Mouse (Mus musculus) megakaryocyte, embryonic 14.5 days (primary cell): ENCODE measurements around the gene Slco2a1. TPM values are rescaled to one million over a fixed set of nuclear protein-coding genes. Genes with fewer than 3 reads are reported as not detected.

Experiments used
- H3K27me3 ChIP-seq: replicated peaks from 2 replicates; pipeline ENCODE3; 2012; ENCODE audit warnings: inconsistent platforms
- H3K36me3 ChIP-seq: replicated peaks from 2 replicates; pipeline ENCODE3; 2012; ENCODE audit warnings: low read length, inconsistent platforms, mixed read lengths
- H3K4me1 ChIP-seq: 2 replicates; pipeline ENCODE4 v1.6.1; 2012; ENCODE audit warnings: inconsistent platforms
- H3K4me3 ChIP-seq: replicated peaks from 2 replicates; pipeline ENCODE3; 2012; ENCODE audit warnings: moderate library complexity, mild to moderate bottlenecking, inconsistent platforms
- H3K9me3 ChIP-seq: 2 replicates; pipeline ENCODE4 v1.6.1; 2012; ENCODE audit warnings: inconsistent platforms
- FLI1 ChIP-seq: IDR thresholded peaks from 2 replicates; pipeline ENCODE4 v1.6.1; 2012; ENCODE audit warnings: low read length, inconsistent platforms, mixed read lengths
- GATA1 ChIP-seq: IDR thresholded peaks from 3 replicates; pipeline ENCODE4 v1.6.1; 2012; ENCODE audit warnings: mixed read lengths, low read length, inconsistent platforms, borderline replicate concordance
- polyA plus RNA-seq: library from polyadenylated mRNA; stranded (reverse); fragments of >175 nt; gene quantifications from 2 replicates; pipeline ENCODE4 v1.2.3, GENCODE M21; 2012; ENCODE audit warnings: low replicate concordance; ENCODE audit not compliant: insufficient read depth

Slco2a1 gene
- polyA plus RNA-seq, 1 experiment, result not detected

DNA sequence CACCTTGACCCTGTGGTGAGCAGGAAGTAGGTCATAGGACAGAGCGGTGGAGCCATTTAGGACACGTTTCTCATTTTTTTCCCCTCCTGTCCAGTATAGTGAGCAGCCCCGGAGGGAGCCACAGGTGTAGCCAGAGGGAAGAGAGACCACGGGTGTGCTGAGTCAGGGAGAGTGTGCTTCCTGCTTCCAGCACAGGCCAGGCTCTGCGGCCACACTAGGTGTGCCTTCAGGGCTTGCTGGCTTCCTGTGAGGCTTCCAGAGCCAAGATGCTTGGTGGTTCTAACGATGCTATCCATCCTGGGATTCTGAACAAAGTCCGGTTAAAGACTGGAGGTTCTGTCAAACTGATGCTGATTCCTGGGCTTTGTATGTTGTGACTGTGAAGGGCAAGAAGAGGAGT lies 133.0 kb downstream of the Slco2a1 start:
- Histone ChIP-seq H3K9me3 (no peaks in the 10 kb centered on the region), H3K4me3 (no peak overlapping the region), H3K27me3 (peaks cover 45% of the 10 kb centered on the region), H3K4me1 (no peaks in the 10 kb centered on the region), H3K36me3 (no peaks in the 10 kb centered on the region)
- no peak for TF ChIP-seq GATA1
- TF ChIP-seq FLI1, result no peak

GRCm38 (mm10) chr9:103124746-103125145 lies 136.2 kb downstream of the Slco2a1 start:
- no peak for TF ChIP-seq GATA1
- TF ChIP-seq FLI1, result no peak
- H3K4me3 ChIP-seq, result no peak overlapping the region
- H3K9me3 ChIP-seq, result 0 out of 2 replicates have a peak, but pooled peaks cover 3% of the 10 kb centered on the region
- H3K36me3 ChIP-seq, result no peaks in the 10 kb centered on the region
- peaks cover 24% of the 10 kb centered on the region for H3K27me3 ChIP-seq
- no peaks in the 10 kb centered on the region for H3K4me1 ChIP-seq

GRCm38 (mm10) chr9:103133493-103134124 lies 145.1 kb downstream of the Slco2a1 start:
- no peak overlapping the region for H3K4me3 ChIP-seq
- peaks cover 15% of the 10 kb centered on the region for H3K27me3 ChIP-seq
- H3K36me3 ChIP-seq, result no peaks in the 10 kb centered on the region
- H3K9me3 ChIP-seq, result 0 out of 2 replicates have a peak, but pooled peaks cover 2% of the 10 kb centered on the region
- TF ChIP-seq GATA1 (no peak), FLI1 (no peak)
- peaks cover 7% of the 10 kb centered on the region; the same call in 1 of the 2 replicates for H3K4me1 ChIP-seq

GRCm38 (mm10) chr9:103134450-103135030 lies 146.0 kb downstream of the Slco2a1 start:
- Histone ChIP-seq H3K4me3 (no peak overlapping the region), H3K27me3 (peaks cover 15% of the 10 kb centered on the region)

DNA sequence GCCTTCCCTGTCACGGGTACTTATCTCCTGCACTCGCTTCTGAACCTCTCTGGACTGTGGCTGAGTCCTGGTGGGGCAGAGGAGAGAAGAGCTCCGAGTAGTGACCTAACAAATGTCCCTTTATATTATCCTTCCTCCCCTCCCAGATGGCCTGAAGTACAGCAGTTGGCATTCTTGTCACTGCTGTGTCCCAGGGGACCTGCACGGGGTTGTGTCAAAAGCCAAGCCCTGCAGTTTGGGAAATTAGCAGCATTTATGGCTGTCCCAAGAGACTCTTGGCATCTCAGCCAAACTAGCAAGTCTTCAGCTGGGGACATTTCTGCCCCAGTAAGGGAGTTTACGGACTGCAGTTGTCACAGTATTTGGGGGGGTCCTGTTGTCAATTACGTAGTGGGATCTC lies 151.0 kb downstream of the Slco2a1 start:
- H3K4me1 ChIP-seq, result peaks cover 4% of the 10 kb centered on the region; the same call in 1 of the 2 replicates
- H3K9me3 ChIP-seq, result no peaks in the 10 kb centered on the region
- TF ChIP-seq FLI1 (no peak), GATA1 (no peak)
- no peak overlapping the region for H3K4me3 ChIP-seq
- no peaks in the 10 kb centered on the region for H3K36me3 ChIP-seq
- peaks cover 23% of the 10 kb centered on the region for H3K27me3 ChIP-seq

More at GRCm38 (mm10) chr9:103134450-103135030, 146.0 kb downstream of the Slco2a1 start:
- no peaks in the 10 kb centered on the region for H3K36me3 ChIP-seq
- TF ChIP-seq FLI1 (no peak), GATA1 (no peak)
- H3K4me1 ChIP-seq, result peaks cover 7% of the 10 kb centered on the region; the same call in 1 of the 2 replicates
- no peaks in the 10 kb centered on the region for H3K9me3 ChIP-seq

DNA sequence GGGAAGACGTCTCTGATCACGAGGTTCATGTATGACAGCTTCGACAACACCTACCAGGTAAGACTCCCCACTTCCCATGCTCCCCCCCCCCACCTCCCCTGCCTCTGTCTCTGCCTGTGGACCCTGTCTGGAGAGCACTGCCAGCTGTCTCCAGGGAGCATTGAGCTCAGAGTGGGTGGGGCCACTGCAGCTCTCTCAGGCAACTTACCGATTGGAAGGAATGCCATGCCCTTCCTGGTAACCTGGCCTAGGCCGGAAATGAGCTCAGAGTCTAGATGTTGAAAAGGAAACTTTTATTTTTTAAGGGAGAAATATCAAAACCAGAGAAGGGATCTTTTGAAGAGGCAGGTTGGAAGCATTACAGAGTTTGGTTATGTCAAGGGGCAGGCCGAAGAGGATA lies 151.9 kb downstream of the Slco2a1 start:
- Histone ChIP-seq H3K9me3 (no peaks in the 10 kb centered on the region), H3K4me3 (no peak overlapping the region), H3K4me1 (peaks cover 2% of the 10 kb centered on the region; the same call in 1 of the 2 replicates), H3K36me3 (no peaks in the 10 kb centered on the region), H3K27me3 (peaks cover 23% of the 10 kb centered on the region)
- TF ChIP-seq GATA1 (no peak), FLI1 (no peak)

- no peaks in the 10 kb centered on the region for H3K9me3 ChIP-seq
- peaks cover 23% of the 10 kb centered on the region for H3K27me3 ChIP-seq
- peaks cover 7% of the 10 kb centered on the region; the same call in 1 of the 2 replicates for H3K4me1 ChIP-seq
- no peaks in the 10 kb centered on the region for H3K36me3 ChIP-seq
- TF ChIP-seq GATA1, result no peak
- no peak overlapping the region for H3K4me3 ChIP-seq
Measured at GRCm38 (mm10) chr9:103141266-103141665, 152.8 kb downstream of the Slco2a1 start.

DNA sequence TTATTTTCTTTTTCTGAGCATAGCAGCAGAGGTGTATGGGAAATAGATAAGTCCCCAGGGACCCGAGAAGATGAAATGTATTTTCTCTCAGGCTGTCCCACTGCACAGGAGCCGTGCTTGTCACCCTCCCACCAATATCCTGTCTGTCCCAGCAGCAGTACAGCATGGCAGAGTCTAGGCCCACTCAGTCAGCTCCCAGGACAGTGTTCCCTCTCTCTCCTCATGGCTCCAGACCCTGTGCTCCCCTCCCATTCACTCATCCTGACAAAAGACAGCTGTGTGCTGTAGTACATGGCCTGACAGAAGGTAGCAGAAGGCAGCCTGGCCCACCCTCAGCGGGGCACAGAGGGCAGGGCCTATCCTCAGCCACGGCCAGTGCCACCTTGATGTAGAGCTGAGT lies 155.4 kb downstream of the Slco2a1 start:
- peaks cover 15% of the 10 kb centered on the region for H3K27me3 ChIP-seq
- H3K4me1 ChIP-seq, result peaks cover 8% of the 10 kb centered on the region; the same call in 1 of the 2 replicates
- no peak overlapping the region for H3K4me3 ChIP-seq
- H3K9me3 ChIP-seq, result no peaks in the 10 kb centered on the region
- TF ChIP-seq FLI1, result no peak
- no peak for TF ChIP-seq GATA1
- no peaks in the 10 kb centered on the region for H3K36me3 ChIP-seq

GRCm38 (mm10) chr9:103145351-103145750 lies 156.8 kb downstream of the Slco2a1 start:
- TF ChIP-seq GATA1 (no peak), FLI1 (no peak)
- Histone ChIP-seq H3K27me3 (peaks cover 15% of the 10 kb centered on the region), H3K9me3 (no peaks in the 10 kb centered on the region), H3K36me3 (no peaks in the 10 kb centered on the region), H3K4me1 (peaks cover 12% of the 10 kb centered on the region; the same call in 1 of the 2 replicates), H3K4me3 (no peak overlapping the region)

Other genes with a start within 250 kb of the Slco2a1 start
- gene Ryk, start 153.8 kb upstream of the Slco2a1 start, polyA plus RNA-seq, result 2.4 TPM in 1 of 2 replicates, not detected in the other
- not detected in 2 replicates for gene Rab6b, start 123.1 kb downstream of the Slco2a1 start, polyA plus RNA-seq
- 22.2 and 55.1 TPM in 2 replicates for gene Srprb, start 213.4 kb downstream of the Slco2a1 start, polyA plus RNA-seq
- gene Gm20425, start 241.6 kb downstream of the Slco2a1 start, polyA plus RNA-seq, result not detected in 2 replicates
- gene Trf, start 241.7 kb downstream of the Slco2a1 start, polyA plus RNA-seq, result 7.8 and 56.8 TPM in 2 replicates